Mouse (Mus musculus): ENCODE measurements around the gene Slamf8. TPM values are rescaled to one million over a fixed set of nuclear protein-coding genes. Genes with fewer than 3 reads are reported as not detected.
A peak's percentile ranks its signal among the peaks of the same experiment; 100 is the strongest.

Gene Slamf8
- not detected for total RNA-seq (2021)
- long read RNA-seq, experiment 1: 0 reads
- long read RNA-seq, experiment 2: 0 reads

DNA sequence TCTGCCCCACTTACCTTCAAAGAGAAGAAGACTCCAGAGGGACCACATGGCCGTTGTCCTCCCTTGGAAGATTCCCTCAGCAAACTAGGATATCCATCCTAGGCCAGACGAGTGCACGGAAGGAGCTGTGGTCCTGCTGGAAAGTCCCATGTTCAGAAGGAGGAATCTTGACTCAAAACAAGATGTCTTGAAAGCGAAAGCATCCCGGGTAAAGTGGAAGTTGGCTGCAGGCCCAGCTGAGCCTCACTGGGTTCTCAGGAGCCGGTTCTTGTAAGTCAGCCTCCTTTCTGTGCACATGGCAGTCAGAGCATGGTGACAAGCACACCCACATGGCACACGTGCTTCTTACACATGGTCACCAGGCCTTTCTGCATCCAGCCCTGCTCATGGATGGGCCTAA lies at the start of gene Slamf8:
Gene Slamf8, minus strand, starts transcription at position 184 of the 400 bp plus-strand sequence.
- peak; percentile 22 for DNase-seq

DNA sequence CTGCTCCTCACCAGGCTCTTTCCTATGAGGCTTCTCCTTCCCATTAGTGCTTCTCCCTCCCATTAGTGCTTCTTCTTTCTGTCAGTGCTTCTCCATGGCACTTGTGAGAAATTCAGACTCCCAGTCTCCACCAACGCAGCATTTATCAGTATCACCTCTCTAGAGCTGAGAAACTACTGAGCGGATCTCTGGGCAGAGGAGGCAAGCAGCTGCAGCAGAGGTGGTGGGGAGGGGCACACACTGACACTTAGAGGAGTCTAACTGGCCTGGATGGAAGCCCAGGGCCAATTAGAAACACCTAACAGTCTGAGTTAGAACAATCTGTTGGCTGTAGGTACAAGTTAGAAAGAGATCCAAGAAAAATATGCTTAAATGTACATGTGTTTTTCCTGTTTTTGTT lies 48.4 kb upstream of the Slamf8 start:
- no peak for DNase-seq

DNA sequence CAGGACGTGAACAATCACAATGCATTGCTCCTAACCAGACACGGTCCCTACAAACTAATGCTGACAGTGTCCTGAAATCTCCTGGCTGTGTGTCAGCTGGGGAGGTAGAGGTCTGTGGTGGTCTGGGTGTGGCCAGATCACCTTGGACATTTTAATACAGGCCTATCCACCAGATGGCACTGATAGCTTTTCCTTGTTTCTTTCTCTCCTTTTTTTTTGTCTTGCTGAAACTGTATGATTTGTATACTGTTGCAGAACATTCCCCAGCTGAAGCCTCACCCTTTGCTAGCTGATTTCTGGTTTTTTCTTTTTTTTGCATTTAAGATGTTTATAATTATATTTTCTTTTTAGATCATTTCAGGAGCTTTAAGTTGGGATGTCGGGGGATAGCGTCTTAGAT lies 47.4 kb upstream of the Slamf8 start:
- DNase-seq: no peak

DNA sequence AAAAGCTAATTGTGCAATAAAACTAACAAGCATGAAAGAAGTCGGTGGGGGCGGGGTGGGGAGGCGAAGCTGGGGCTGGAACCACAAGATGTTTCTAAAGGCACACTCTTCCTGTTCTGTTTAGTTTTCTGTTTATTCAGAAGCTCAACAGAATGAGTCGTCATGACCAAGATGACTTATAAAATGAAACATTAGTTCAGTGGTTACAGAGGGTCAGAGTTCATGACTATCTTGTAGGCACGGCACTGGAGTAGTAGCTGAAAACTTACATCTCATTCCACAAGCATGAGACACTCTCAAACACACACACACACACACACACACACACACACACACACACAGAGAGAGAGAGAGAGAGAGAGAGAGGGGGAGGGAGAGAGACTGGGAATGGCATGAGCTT lies 45.9 kb upstream of the Slamf8 start:
- DNase-seq: no peak

DNA sequence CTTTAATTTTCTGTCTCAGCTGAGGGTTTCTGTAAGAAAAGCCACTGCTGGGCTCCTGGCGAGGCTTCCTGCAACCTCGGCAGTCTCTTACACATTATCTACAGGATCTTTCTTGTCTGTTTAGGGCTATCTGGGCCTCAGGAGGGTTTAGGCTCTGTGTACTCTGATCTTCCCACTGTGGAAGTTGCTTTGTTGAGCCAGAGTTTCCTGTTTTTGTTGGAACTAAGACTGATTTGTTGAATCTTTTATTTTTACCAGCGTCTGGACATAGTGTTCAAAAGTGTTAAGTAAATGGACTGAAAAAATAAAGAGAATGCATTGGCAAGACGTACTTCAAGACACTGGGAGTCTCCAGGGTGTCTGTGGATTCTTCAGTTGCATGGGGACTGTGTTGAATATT lies 44.9 kb upstream of the Slamf8 start:
- DNase-seq: no peak

DNA sequence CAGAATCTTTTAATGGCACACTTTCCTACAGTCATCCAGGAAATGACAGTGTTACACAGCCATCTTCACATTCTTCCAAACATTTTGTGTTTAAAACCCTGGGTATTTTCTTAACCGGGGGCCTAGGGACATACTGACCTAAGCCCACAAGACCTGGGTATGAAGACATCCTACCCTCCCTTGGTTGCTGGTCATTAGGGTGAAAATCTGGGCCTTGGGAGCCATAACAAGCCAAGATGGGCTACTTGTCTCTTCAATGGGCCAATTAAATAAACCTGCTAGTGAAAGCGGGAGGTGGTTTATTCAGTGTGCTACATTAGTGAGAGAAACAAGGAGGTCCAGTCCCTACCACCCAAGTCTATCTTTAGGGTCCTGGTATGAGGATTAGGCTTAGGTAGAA lies 43.8 kb upstream of the Slamf8 start:
- no peak for DNase-seq

DNA sequence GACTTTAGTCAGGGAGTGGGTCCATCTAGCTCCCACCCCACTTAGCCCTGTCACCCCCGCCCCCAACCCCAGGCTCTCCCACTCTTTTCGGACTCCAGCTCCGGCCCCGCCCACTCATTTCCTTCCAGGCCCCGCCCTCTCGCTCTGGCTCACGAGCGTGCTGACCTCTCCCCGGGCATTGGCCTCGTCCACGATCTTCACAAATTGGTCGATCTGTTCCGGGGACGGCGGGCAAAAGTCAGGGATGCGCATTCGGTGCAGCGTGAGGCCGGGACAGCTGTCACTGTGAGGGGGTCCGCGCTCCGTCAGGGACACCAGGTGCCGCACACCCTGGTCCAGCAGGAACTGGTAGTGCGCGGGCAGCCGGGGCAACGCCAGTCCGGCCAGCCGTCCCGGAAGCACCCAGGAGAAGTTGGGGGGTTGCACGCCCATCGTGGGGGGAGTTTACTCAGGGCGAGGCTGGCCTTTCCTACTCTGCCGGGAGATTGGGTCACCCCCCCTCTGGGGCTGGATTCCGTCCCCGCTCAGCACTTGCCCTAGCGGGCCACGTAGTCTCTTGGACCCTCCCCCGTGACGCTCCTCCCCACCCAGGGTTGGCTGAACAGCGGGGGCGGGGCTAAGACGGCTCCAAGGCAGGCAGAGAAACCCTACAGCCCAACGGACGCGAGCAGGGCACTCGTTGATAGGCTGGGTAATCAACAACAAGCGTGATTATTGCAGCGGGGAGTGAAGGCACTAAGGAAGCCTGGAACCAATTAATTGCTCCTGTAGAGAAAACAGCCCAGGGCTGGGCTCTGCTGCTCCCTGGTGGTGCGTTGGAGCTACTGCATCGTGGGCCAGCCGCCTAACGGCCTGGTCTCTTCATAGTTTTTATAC lies 42.3 kb upstream of the Slamf8 start, which contains the start of gene Dusp23:
Gene Dusp23, minus strand, starts transcription at position 512 of the 876 bp plus-strand sequence.
- peak; percentile 96 for DNase-seq

DNA sequence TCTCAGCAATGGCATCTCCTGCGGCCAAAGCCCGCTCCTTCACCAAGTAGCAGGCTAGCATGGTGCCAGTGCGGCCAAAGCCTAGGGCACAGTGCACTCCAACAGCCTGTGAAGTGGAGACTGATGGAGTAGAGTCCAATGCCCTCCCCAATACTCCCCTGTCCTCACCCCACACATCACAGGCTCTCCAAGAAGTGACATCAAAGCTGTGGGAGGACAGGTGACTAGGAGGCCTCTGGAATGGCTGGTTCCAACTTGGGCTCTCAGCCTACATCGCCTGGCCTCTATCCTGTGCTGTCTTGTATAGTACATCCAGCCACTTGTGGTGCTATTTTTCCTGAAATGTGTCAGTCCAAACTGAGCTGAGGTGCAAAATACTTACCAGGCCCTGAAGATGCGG lies 41.4 kb upstream of the Slamf8 start:
- DNase-seq: no peak

DNA sequence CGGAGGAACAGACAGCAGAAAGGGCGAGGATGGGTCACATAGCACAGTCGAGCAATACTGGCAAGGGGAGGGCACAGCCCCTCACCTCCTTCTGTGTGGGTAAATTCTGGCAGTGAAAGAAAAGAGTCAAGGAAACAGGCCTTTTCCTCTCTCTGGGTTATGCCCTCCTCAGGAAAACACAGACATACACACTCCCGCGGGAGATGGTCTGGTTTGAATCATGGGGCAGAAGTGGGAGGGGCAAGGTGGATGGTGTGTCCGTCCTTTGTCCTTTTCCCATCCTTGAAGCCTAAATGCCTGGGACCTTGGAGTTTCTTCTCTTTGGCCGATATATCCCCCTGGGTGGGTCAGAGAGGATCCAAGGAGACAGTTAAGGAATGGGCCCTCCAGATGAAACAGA lies 39.5 kb upstream of the Slamf8 start:
- DNase-seq: no peak

DNA sequence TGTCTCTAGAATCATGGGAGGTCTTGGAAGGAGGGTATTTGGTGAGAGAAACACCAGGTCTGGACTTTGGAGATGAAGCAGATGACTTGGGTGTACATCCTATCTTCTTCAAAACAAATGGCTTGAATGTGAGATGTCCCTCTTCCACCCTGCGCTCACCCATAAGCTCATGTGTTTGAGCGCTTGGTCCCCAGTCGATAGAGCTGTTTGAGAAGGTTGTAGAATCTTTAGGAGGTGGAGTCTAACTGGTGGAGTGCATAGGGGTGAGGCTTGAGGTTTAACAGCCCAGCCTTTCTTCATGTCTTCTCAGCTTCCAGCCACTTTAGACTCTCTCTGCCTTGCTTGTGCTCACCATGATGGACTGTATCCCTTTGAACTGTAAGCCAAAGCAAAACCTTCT lies 35.9 kb upstream of the Slamf8 start:
- no peak for DNase-seq

DNA sequence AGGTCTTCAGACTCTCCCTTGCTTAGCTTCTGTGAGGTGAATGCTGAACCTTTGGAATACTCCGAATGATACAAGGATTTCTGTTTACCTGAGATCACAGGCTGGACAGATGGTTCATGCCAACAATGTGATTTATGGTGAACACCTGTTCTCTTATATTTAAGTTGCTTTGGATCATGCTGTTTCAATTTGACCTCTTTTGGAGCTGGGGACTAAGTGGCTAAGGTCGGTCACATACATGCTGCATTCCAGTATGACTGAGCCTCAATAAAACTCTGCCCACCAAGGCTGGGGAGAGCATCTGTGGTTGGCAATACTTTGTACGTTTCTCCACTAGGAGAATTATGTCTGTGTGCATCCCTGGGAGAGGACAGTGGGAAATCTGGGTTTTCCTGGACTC lies 33.7 kb upstream of the Slamf8 start:
- DNase-seq: no peak

DNA sequence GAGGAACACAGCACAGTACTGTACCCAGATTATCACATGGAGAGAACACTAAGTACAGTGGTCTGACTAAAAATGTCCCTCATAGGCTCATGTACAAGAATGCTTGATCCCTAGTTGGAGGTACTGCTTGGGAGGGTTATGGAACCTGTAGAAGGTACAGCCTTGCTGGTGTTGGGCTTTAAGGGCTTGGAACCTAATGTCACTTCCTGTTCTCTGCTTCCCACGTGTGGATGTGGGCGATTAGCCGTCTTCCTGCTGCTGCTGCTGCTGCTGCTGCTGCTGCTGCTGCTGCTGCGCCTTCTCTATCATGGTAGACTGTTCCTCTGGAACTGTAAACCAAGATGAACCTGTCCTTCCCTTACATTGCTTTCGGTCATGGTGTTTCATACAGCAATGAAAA lies 33.2 kb upstream of the Slamf8 start:
- no peak for DNase-seq

DNA sequence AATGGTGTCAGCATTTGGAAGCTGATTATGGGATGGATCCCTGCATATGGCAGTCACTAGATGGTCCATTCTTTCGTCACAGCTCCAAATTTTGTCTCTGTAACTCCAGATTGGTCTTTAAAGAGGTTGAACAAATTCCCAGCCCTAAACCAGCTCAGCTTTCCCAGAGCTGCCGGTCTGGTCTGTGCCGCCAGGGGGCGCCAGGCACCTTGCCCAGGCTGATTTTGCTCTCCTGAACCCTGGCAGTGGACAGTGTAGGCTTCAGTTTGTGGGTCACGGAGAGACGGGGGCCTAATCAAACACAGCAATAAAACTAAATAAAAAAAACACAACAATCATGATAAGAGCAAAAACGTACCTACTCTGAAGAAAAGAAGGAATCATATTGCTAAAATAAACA lies 28.9 kb upstream of the Slamf8 start:
- peak; percentile 80 for DNase-seq

DNA sequence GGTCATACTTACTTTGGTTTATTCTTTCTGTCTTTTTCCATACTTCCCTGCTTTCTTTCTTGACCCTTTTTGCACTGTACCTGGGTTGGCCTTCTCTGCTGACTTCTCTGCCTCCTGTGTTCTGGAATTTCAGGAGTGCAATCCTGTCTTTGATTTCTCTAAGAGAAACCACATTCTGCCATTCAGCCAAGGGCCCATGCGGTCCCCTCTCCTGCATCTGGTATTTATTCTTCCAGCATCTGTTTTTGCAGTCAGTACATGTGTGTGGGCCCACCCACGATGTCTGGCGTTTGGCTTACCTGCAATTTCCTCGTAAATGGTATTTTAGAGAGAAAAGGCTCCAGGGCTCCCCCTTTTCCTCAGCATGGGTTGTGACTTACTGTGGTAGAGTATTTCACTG lies 27.8 kb upstream of the Slamf8 start:
- DNase-seq: no peak

DNA sequence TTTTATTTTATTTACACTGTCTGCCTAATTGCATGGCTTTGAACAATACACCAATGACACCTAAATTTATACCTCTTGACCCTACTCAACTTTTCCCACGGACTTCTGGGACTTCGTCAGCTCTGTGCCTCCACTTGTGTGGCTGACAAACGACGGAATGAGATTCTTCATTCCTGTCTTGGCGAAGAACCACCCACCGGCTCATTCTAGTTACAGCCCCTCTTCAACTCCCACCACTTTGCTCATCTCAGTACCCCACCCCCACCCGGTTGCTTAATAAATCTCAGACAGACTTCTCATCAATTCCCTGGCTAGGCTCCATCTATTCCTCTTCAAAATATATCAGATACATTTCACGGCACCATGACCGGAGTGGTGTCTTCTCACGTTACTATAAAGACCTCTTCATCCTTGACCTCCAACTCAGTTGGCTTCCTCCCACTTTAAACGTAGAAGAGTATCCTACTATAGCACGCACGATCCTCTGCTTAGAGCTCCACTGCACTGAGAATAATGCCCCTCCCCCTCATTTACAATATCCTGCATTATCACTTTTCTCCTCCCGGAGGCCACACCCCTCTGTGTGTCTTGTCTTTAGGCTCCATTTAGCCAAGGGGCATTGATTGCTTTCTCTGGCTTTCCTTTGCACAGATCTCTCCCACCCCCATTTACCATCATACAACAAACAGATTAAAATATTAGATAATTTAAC lies 27.2 kb upstream of the Slamf8 start:
- no peak for DNase-seq

DNA sequence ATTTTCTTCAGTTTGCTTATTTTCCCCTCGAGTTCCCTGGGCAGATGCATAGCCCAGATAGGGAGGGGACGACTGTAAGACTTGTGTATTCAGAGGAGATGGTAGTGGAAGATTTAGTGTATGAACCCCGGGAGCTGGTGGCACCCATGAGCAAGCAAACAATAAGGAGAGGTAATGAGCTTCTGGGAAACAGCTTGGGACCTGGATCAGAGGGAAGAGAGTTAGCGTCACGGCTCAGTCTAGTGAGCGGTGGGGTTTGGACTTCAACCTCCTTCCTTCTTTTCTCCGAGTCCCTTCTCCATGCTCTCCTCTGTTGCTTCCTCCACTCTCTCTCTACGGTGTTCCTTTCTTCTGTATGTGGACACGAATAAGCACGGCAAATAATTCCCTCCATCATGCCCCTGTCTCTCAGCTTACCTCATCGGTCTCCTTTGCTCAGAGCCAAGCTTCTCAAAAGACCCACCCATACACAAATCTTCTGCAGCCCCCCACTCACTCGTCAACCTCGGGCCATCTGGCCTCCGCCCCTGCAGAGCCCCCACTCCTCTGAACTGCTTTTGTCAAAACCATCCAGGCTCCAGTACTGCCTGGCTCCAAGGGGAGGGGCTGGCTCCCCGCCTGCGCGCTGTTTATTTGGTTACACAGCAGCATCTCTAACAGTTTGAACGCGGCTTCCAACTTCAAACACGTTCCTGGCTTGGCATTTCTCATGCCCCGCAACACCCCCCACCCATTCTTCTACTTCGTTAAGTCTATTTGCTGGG lies 26.4 kb upstream of the Slamf8 start:
- peak; percentile 33 for DNase-seq

DNA sequence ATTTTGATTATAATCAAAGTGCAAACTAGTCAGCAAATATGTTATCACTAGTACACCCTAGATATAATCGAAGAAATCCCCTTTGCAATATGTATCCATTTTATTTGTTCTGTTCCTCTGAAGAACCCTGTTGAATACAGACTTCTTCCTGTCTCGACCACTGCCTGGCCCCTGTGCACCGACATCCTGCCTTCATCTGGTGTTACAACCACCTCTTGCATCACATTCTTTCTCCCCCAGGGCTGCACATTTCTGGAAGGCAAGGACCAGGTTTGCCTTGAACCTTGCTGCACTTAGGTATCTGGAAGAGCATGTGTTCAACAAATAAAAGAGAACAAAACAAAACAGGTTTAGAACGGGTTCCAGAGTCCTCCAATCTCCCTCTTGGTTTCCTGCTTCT lies 25.0 kb upstream of the Slamf8 start:
- DNase-seq: no peak

DNA sequence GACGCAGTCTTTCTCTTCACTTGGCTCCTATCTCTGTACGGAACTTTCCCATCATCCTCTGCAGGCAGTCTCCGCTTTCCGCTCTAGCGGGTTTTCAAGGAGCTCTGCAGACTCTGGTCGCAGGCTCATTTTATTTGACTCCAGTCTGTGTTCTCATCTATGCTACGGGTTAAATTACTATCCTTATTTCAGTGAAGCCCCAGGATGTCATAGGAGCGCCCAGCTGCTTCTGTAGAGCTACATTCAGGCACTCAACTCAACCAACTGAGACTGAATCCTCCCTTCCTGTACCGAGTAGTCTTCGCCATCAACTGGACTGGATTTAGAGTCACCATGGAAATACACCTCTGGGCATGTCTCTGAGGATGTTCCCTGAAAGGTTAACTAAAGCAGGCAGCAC lies 24.3 kb upstream of the Slamf8 start:
- no peak for DNase-seq

DNA sequence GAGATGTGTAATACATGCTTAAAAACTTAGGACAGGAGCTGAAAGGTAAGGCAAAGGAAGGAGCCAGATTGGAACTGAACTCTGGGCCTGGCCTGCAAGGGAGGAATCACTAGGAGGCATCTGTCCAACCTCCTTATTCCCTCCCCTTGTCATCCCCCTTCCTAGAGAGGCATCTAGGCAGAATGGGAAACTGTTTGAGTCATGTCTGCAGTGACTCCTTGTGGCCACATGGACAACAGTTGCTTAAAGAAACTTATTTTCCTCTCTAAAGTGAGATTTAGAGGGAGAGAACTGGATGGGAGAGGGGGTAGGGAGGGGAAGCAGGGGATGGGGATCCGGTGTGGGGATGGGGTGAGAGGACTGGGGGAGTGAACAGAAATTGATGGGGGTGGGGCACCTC lies 22.4 kb upstream of the Slamf8 start:
- DNase-seq: no peak

DNA sequence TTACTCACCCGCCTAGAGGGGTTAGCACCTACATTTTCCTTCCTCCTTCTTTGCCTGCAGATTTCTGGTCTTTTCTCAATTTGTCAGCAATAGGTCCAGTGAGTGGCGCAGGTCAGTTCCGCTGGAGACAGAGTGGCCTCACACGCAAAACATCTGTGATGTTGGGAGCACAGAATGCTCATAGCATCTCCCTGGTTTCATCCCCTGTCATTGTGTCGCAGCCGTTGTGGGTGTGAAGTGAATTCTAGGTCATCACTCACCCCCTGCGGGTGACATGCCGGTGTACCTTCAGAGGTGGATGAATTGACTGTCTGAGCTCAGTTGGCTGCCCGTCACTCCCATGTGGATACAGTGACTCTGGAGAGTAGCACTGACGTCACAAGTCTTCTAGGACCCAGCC lies 20.9 kb upstream of the Slamf8 start:
- no peak for DNase-seq

DNA sequence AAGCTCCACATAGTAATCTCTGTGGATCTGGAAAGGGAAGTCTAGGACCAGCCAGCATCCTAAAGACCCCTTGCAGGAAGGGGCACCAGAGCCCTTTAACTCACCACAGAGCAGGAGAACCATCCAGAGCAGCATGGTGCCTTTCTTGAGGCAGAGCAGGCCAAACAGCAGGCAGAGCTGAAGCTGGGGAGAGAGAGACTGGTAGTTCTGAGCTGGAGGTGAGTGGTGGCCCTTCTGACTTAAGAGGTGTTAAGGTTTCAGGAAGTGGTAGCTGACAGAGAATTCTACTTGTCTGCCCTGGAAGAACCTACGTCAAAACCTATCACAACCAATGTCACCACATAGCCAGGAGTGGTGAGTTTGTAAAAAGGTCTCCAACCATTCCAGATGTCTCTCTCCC lies 12.0 kb upstream of the Slamf8 start, which contains the start of gene Fcrl6:
Gene Fcrl6, minus strand, starts transcription at position 226 of the 400 bp plus-strand sequence.
- no peak for DNase-seq

DNA sequence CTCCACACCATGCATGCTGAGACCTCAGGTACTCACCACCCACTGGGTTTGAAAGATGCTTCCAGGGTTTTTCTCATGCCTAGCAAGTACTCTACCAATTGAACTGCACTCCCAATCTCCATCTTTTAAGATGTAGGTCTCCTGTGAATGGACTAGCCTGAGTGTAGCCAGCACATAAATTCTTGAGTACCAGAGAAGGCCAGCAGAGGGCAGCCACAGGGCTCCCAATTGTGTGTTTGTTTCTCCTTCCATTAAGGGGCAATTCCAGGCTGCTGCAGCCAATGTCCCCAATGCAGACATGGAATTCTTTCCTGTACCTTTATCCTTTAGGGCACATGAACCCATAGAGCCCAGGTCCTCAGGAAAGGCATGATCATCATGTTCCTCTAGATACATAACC lies 4.1 kb upstream of the Slamf8 start:
- DNase-seq: peak; percentile 29

DNA sequence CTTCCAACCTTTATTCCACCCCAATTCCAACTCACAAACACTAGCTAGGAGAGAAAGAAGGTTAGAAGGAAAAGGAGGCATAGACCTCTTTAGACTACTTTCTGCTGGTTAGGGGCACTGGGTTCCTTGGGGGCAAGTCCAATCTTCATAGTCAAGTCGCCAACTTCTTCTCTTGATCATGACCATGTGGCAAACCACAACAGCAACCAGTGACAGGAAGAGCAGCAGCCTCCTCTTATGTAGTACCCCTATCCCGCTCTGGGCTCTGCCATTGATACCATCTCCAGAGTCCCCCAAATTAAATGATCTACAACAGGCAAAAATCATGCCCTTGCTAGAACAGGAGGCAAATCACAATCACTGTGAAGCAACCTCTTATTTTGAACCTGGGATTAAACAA lies 3.6 kb upstream of the Slamf8 start:
- DNase-seq: no peak

Data from gastrocnemius, postnatal 10 days (tissue).